Mouse (Mus musculus) intestine, embryonic 16.5 days (tissue): Measurements from ENCODE around the gene Uckl1. TPM values are rescaled to one million over a fixed set of nuclear protein-coding genes. Genes with fewer than 3 reads are reported as not detected.
A peak's percentile ranks its signal among the peaks of the same experiment; 100 is the strongest.

Source experiments
- ATAC-seq: fragments of 200-750 bp; cut with Nextera tagmentation; 2 replicates; pipeline ENCODE4 v1.8.0; 2017; ENCODE audit warnings: moderate TSS enrichment, moderate library complexity
- H3K27ac ChIP-seq: fragments of 300-500 bp; sonication (generic); 2 replicates; pipeline ENCODE4 v1.5.1; 2014; ENCODE audit warnings: mild to moderate bottlenecking, low read length
- H3K27me3 ChIP-seq: fragments of 300-500 bp; sonication (generic); replicated peaks from 2 replicates; pipeline ENCODE4 v1.6.1; 2014; ENCODE audit warnings: low read length, control low read depth, mixed read lengths; ENCODE audit not compliant: control insufficient read depth, insufficient read depth
- H3K36me3 ChIP-seq: fragments of 300-500 bp; sonication (generic); 2 replicates; pipeline ENCODE4 v1.6.1; 2014; ENCODE audit warnings: low read length, control low read depth; ENCODE audit not compliant: control insufficient read depth, insufficient read depth
- H3K4me1 ChIP-seq: fragments of 300-500 bp; sonication (generic); 2 replicates; pipeline ENCODE4 v1.6.1; 2014; ENCODE audit warnings: low read length, control low read depth, mixed read lengths; ENCODE audit not compliant: control insufficient read depth, insufficient read depth
- H3K4me2 ChIP-seq: fragments of 300-500 bp; sonication (generic); 2 replicates; pipeline ENCODE4 v1.6.1; 2014; ENCODE audit warnings: low read depth, low read length, control low read depth
- H3K4me3 ChIP-seq: fragments of 300-500 bp; sonication (generic); 2 replicates; pipeline ENCODE4 v1.5.1; 2014; ENCODE audit warnings: mild to moderate bottlenecking, low read length
- H3K9ac ChIP-seq: fragments of 300-500 bp; sonication (generic); 2 replicates; pipeline ENCODE4 v1.6.1; 2014; ENCODE audit warnings: low read depth, low read length
- H3K9me3 ChIP-seq: fragments of 300-500 bp; sonication (generic); 2 replicates; pipeline ENCODE4 v1.6.1; 2016; ENCODE audit warnings: low read length, control low read depth; ENCODE audit not compliant: control insufficient read depth
- WGBS: fragments of 180-500 bp; shearing (Covaris S2); extraction: QIAGEN DNeasy Blood & Tissue Kit; methylation state at CpG from one replicate; pipeline ENCODE4 v1.1.7; 2014; 5-methylcytosine and 5-hydroxymethylcytosine counted together
- polyA plus RNA-seq: library from polyadenylated mRNA; unstranded; fragments of >200 nt; fragmentation: Nextera tagmentation; extraction: Ambion mirVana; gene quantifications from 2 replicates; pipeline ENCODE4 v1.2.1, GENCODE M21; 2015

The Uckl1 gene
- polyA plus RNA-seq, 1 experiment from 2014 or later = 78.0 TPM

DNA sequence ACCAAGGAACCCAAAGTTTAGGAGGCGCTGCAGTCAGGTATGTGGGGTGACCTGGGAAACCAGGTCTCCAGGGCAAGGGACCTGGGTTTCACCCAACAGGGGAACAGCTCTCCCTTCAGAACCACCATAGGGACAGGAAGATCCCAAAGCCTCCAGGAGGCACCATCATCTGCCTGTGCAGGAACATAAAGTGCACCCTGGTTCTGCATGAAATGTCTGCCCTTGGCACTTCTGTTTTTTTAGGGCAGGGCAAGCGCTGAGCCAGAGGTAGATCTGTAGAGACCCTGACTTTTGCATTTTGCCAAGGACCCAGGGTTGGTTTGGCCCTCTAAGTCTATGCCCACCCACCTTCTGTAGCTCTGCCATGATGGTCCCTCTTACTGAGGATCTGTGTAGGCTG lies 2.3 kb downstream of the Uckl1 start:
- Histone ChIP-seq H3K9ac (no peak overlapping the region), H3K9me3 (no peaks in the 10 kb centered on the region), H3K4me2 (peak overlapping the region; percentile 86), H3K4me1 (peaks cover 22% of the 10 kb centered on the region), H3K36me3 (0 out of 2 replicates have a peak, but pooled peaks cover 10% of the 10 kb centered on the region), H3K27ac (no peak overlapping the region), H3K27me3 (no peaks in the 10 kb centered on the region), H3K4me3 (no peak overlapping the region)
- WGBS = 95% methylated on average over 2 of the region's 2 CpGs
- ATAC-seq = no peak

DNA sequence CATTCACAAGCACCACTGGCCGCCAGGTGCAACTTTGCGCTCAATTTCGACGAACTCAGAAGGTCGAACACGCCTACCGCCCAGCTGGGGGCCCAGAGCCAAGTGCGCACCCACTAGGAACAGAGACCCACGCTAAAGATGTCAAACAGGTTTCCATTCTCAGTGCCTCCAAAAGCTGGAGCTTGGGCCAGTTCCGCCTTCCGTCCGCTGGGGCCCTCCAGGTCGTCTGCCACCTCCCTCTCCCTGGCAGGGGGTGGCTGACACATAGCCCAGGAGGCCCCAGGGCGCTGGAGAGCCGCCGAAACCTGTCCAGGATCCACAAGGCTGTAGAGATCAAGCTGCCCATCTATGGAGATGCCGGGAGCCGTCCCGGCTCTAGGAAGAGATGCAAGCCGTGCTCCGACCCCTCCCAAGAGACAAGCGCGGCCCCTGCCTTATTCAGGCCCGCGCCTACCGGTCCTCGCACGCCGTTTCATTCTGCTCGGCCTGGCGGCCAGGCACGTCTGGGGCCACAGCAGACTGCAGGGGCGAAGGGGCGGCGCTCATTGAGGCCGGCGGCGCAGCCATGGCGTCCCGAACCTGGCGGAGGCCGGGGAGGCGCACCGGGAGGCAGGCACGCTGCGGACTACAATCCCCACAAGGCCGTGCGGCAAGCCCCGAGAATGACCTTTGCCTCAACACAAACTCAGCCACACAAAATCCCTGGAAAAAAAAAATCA lies 3.1 kb downstream of the Uckl1 start:
- Histone ChIP-seq H3K4me1 (peaks cover 22% of the 10 kb centered on the region), H3K9me3 (no peaks in the 10 kb centered on the region), H3K27ac (peak overlapping the region; percentile 97), H3K36me3 (0 out of 2 replicates have a peak, but pooled peaks cover 8% of the 10 kb centered on the region), H3K27me3 (no peaks in the 10 kb centered on the region), H3K9ac (peak overlapping the region; percentile 90), H3K4me2 (peak overlapping the region; percentile 86), H3K4me3 (peak overlapping the region; percentile 80)
- peak; percentile 87 for ATAC-seq
- under 1% methylated on average over 49 of the region's 49 CpGs for WGBS

DNA sequence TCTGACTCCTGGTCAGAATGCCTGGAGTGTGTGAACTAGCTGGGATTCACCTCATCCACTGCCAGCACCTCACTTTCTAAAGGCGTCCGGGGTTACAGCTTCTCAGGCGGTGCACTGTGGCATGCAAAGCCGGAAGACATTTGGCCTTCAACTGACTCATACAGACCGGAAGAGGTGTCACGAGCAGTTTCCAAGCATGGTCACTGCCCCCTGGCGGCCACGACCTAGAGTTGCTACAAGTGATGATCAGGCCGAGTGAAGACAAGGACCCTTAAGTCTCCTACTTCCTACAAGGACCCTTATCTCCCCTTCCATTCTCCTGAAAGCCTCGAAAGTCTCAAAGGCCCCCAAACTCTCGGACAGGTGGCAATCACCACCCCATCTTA lies 3.7 kb downstream of the Uckl1 start:
- peak overlapping the region; percentile 86 for H3K4me2 ChIP-seq
- ATAC-seq = peak; percentile 84
- H3K36me3 ChIP-seq = 0 out of 2 replicates have a peak, but pooled peaks cover 3% of the 10 kb centered on the region
- peak overlapping the region; percentile 80 for H3K4me3 ChIP-seq
- peak overlapping the region; percentile 90 for H3K9ac ChIP-seq
- under 1% methylated on average over 11 of the region's 11 CpGs for WGBS
- H3K4me1 ChIP-seq = peaks cover 22% of the 10 kb centered on the region
- no peaks in the 10 kb centered on the region for H3K9me3 ChIP-seq
- H3K27ac ChIP-seq = peak overlapping the region; percentile 97
- H3K27me3 ChIP-seq = no peaks in the 10 kb centered on the region

DNA sequence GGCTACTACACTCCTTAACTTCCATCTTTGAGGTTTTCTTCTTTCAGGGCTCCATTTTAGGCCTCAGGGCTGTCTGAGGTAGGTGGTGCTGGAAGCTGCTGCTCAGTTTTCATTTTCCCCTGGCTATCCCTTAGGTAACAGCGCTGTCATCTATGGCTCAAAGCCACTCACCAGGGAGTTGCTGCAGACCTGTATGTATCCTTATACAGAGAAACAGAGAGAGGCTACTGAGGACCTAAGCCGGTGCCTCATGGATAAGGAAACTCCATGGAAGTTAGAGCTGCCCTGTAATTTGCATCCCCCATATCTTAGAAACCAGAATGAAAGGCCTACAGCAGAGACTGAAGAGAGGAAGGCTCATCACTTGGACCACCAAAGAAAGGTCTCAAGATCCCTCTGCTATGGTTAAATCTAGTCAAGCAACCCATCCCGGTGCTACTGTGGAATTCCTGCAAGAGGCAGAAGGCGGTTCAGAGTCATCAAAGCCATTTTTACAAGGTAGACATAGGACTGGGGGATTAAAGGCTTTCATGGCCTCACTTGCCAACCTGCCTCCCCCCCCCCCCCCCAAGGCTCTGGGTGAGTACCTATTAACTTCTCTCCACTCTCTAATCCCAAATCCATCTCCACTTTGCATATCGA lies 4.4 kb downstream of the Uckl1 start:
- Histone ChIP-seq H3K9ac (peak overlapping the region; percentile 90), H3K4me2 (peak overlapping the region; percentile 86), H3K36me3 (no peaks in the 10 kb centered on the region), H3K4me1 (peaks cover 22% of the 10 kb centered on the region), H3K9me3 (no peaks in the 10 kb centered on the region), H3K4me3 (peak overlapping the region; percentile 80), H3K27me3 (no peaks in the 10 kb centered on the region), H3K27ac (peak overlapping the region; percentile 79)
- 67% methylated on average over 5 of the region's 5 CpGs for WGBS
- ATAC-seq = no peak

DNA sequence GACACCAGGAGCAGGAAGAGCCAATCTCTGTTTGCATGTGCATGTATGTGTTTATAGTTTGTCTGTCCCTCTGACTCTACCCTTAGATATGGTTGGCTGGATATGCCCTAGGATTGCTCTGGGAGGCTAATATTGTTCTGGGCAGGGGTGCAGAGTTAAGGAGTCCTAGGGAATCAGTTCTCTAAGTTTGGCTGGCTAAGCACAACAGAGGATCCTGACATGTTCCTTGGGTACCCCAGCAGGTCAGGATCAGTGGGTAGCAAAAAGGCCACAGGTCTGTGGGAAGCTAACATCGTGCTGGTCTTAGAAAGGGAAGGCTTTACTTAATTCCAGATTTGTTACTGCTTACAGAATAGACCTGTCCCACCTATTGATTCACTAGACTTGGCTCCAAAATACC lies 5.0 kb downstream of the Uckl1 start:
- Histone ChIP-seq H3K27ac (no peak overlapping the region), H3K36me3 (no peaks in the 10 kb centered on the region)

DNA sequence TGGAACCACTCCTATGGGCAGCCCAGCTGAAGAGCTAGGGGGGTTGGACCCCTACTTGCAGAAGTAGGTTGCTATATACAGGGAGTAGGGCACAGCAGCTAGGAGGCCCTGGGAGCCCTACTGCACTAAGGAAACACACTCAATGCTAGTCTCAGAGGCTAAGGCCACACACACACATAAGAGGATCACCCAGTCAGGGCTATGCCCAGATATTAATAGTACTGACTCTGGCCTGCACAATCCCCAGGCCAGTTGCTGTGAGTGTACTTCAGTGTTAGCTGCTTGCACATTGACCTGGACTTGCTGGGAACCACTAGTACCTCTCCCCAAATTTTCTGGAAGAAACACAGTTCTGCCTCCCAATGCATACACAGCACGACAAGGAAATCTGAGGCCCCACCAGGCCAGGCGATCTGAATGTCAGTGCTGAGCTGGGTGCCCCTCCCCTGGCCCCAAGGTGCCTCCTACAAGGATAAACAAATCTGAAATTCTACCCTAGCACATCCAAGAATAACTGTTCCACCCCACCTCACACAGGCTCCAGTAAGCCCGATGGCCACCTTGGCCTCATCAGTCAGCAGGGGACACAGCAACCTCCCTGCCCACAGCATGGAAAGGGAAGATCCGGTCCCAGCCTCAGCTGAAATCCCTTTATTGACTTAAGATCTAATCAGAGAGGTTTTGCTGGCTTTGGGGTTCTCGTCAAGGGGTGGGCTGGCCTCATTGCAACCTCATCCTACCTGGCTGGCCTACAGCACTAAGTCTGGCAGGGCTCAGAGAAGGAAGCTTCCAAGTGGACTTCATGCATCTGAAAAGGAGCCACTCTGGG lies 5.7 kb downstream of the Uckl1 start:
- no peak overlapping the region for H3K4me3 ChIP-seq
- H3K36me3 ChIP-seq = no peaks in the 10 kb centered on the region
- 0 out of 2 replicates have a peak overlapping the region, but pooled peaks have one; percentile 15 for H3K4me2 ChIP-seq
- no peaks in the 10 kb centered on the region for H3K9me3 ChIP-seq
- no peak for ATAC-seq
- no peaks in the 10 kb centered on the region for H3K27me3 ChIP-seq
- 28% methylated on average over 5 of the region's 5 CpGs for WGBS
- H3K27ac ChIP-seq = no peak overlapping the region
- peaks cover 22% of the 10 kb centered on the region for H3K4me1 ChIP-seq
- H3K9ac ChIP-seq = peak overlapping the region; percentile 42; the same call in 1 of the 2 replicates

More for the DNA sequence above, 5.0 kb downstream of the Uckl1 start:
- H3K4me3 ChIP-seq = no peak overlapping the region
- H3K9ac ChIP-seq = 0 out of 2 replicates have a peak overlapping the region, but pooled peaks have one; percentile 90
- ATAC-seq = no peak
- H3K4me1 ChIP-seq = peaks cover 22% of the 10 kb centered on the region
- H3K4me2 ChIP-seq = no peak overlapping the region
- no peaks in the 10 kb centered on the region for H3K27me3 ChIP-seq
- 89% methylated on average over 1 of the region's 1 CpGs for WGBS
- H3K9me3 ChIP-seq = no peaks in the 10 kb centered on the region

DNA sequence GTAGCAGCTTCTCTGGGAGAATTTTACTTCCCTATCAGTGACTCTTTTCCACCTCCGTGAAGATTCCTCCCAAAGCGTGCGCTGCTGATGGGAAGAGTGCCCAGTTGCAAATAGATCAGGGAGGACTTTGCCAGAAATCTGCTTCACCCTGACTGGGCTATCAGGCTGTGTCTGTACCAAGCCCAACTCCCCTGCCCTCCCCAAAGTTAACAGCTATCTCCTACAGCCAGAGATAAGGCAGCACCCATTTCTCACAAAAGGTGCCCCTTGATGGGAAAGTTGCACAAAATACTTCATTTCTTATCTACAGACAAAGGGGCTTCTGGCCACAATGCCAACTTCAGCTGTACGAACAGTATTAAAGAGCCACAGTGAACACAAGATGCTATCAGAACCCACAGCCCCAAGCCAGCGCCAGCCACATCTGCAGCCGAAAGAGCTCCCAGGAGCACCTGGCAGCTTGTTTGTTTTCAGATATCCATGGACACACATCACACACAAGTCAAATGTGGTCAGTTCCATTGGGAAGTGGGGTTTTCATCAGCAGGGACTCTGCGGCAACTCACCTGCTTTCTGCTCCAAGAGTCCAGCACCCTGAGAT lies 6.6 kb downstream of the Uckl1 start:
- H3K27me3 ChIP-seq = no peaks in the 10 kb centered on the region
- H3K27ac ChIP-seq = no peak overlapping the region
- 81% methylated on average over 7 of the region's 7 CpGs for WGBS
- H3K36me3 ChIP-seq = no peaks in the 10 kb centered on the region
- H3K4me2 ChIP-seq = no peak overlapping the region
- no peaks in the 10 kb centered on the region for H3K9me3 ChIP-seq
- no peak for ATAC-seq
- H3K9ac ChIP-seq = no peak overlapping the region
- peaks cover 22% of the 10 kb centered on the region for H3K4me1 ChIP-seq
- no peak overlapping the region for H3K4me3 ChIP-seq

DNA sequence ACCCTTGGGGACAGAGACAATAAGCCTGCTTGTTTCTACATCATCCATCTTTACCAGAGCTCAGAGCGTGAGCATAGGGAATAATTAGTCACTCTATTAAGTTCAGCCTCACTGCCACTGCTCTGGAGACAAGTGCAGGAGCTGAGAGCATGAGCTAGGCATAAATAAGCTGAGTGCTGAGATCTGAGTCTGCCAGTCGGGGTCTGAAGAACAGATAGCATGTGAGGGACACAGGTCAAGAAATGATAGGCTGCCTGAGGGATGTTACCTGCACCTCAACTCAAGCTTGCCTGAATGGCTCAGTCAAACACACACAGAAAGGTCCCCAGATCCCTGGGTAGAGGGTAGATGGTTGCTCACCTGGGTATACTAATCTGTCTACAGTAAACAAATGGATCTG lies 7.6 kb downstream of the Uckl1 start:
- ATAC-seq = no peak
- 79% methylated on average over 2 of the region's 2 CpGs for WGBS

DNA sequence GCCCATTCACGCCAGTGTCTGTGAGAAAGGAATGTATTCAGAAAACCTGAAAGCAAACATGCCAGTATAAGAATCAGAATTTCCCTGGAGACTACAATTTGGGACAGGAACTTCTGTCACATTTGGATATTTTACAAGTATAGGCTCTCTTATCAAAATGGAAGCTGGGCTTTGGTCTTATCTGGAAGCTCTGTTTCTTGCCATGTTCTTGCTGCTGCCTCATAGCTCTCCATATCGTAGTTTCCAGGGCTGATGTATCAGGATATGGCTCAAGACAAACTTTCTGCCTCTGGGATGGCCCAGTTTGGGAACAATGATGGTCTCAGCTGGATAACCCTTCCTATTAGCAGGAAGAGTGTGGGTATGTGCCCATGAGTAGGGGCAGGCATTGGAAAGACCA lies 8.1 kb downstream of the Uckl1 start:
- H3K9ac ChIP-seq = no peak overlapping the region
- no peak overlapping the region for H3K27ac ChIP-seq
- H3K4me1 ChIP-seq = peaks cover 22% of the 10 kb centered on the region
- H3K27me3 ChIP-seq = no peaks in the 10 kb centered on the region
- no peaks in the 10 kb centered on the region for H3K9me3 ChIP-seq
- ATAC-seq = no peak
- no peaks in the 10 kb centered on the region; the same call in 1 of the 2 replicates for H3K36me3 ChIP-seq
- no peak overlapping the region for H3K4me3 ChIP-seq
- H3K4me2 ChIP-seq = no peak overlapping the region
- 91% methylated on average over 2 of the region's 2 CpGs for WGBS

More for the DNA sequence above, 7.6 kb downstream of the Uckl1 start:
- Histone ChIP-seq H3K9ac (no peak overlapping the region), H3K36me3 (no peaks in the 10 kb centered on the region; the same call in 1 of the 2 replicates), H3K4me2 (no peak overlapping the region), H3K27ac (no peak overlapping the region), H3K27me3 (no peaks in the 10 kb centered on the region), H3K4me3 (no peak overlapping the region), H3K9me3 (no peaks in the 10 kb centered on the region), H3K4me1 (peaks cover 22% of the 10 kb centered on the region)
